Mouse (Mus musculus) CH12.LX (cell line): Measurements from ENCODE around the gene Abhd12.

Source experiments
- CTCF ChIP-seq, 2 experiments: IDR thresholded peaks in 1 of 2; conservative IDR thresholded peaks in 1 of 2; 2 replicates each; pipeline ENCODE4 v1.5.1; 2011 to 2012; ENCODE audit warnings: low read depth in 2 of 2, low read length in 2 of 2, improper control_type of control experiment in 1 of 2, inconsistent platforms in 1 of 2, mild to moderate bottlenecking in 1 of 2, moderate library complexity in 1 of 2
- EP300 ChIP-seq: IDR thresholded peaks from 2 replicates; pipeline ENCODE4 v1.6.1; 2011; ENCODE audit warnings: low read length, improper control_type of control experiment
- MEF2A ChIP-seq: IDR thresholded peaks from 2 replicates; pipeline ENCODE4 v1.6.1; 2014; ENCODE audit warnings: low read depth, mild to moderate bottlenecking, inconsistent platforms, low read length, improper control_type of control experiment, borderline replicate concordance
- POLR2A ChIP-seq: IDR thresholded peaks from 2 replicates; pipeline ENCODE4 v1.6.1; 2011; ENCODE audit warnings: low read depth, mild to moderate bottlenecking, improper control_type of control experiment, low read length

GRCm38 (mm10) chr2:150830011-150830410, 74.5 kb downstream of the Abhd12 start:
- TF ChIP-seq EP300 (no peak), MEF2A (no peak), POLR2A (no peak), CTCF (conservative IDR thresholded peaks at IDR 0.05 in 1 of 2, IDR thresholded peaks at IDR 0.05 in 1 of 2; ENCODE audit: low read depth in 2 of 2, low read length in 2 of 2) (no peak)
